Mouse (Mus musculus) bone marrow macrophage, adult 2 months (primary cell): ENCODE results near the gene Cwf19l1.

Source experiments
- CTCF ChIP-seq: IDR thresholded peaks from 2 replicates; pipeline ENCODE4 v1.5.1; 2012; ENCODE audit warnings: low read depth, mild to moderate bottlenecking, low read length, moderate library complexity
- POLR2A ChIP-seq: IDR thresholded peaks from 2 replicates; pipeline ENCODE4 v1.6.1; 2012; ENCODE audit warnings: mild to moderate bottlenecking, low read depth, low read length, borderline replicate concordance

- TF ChIP-seq CTCF = no peak
- TF ChIP-seq POLR2A = no peak
These were observed 26.7 kb downstream of the Cwf19l1 start for GRCm38 (mm10) chr19:44108996-44109395.
